Comparison of ENCODE assay signal across 9 mouse cellular contexts in the genomic region with DNA sequence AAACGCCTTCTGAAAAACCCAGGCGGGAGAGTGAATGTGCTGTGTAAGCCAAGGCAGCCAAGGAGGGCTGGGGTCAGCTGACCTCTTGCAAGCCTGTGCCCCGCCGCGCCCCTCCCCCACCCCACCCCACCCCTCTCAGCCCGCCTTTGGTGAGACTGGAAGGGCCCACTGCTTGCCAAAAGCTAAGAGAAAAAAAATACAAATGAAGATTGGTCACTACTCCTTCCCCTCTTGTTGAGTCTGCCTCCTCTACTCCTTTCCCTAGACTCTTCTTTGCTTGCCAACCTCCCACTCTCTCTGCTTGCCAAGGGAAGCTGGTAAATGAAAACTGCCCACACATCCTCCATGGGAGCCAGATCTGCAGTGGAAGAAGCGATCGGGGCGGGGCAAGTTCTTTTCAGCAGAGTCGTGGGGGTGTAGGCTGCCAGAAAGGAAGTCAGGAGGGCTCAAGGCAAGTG. TPM values are rescaled to one million over a fixed set of nuclear protein-coding genes. Genes with fewer than 3 reads are reported as not detected.
DNase-seq lines count a peak whose midpoint lies in the region; ATAC-seq and TF ChIP-seq lines count a peak whose summit lies in the region.
"Had no signal": no experiment of that assay in that cellular context is flagged by ENCODE, and none has a peak within 500 bp of the region (broad histone marks: within the 10 kb centered on the region; RNA-seq: fewer than 3 reads in every experiment).

No protein-coding gene starts in this region.

- no peaks in the 10 kb centered on the region for H3K36me3 ChIP-seq in ES-Bruce4 (ENCODE audit: control insufficient read depth, insufficient read depth, low read length, poor library complexity, severe bottlenecking)

- no peak for TF ChIP-seq CTCF in ES-Bruce4 (IDR thresholded peaks at IDR 0.05; ENCODE audit: low read depth, low read length)

- no peaks in the 10 kb centered on the region for H3K9me3 ChIP-seq in ES-Bruce4 (replicated peaks; ENCODE audit: control insufficient read depth, insufficient read depth, low read length, poor library complexity, severe bottlenecking)

- 0 out of 2 replicates have a peak overlapping the region, but pooled peaks have one; percentile 55 for H3K9ac ChIP-seq in ES-Bruce4 (ENCODE audit: low read depth, poor library complexity, severe bottlenecking)

- H3K27me3 ChIP-seq in ES-Bruce4 (ENCODE audit: control insufficient read depth, insufficient read depth, low read length, poor library complexity, severe bottlenecking), result no peaks in the 10 kb centered on the region

- ATAC-seq in erythroid progenitor cell, adult 5-6 weeks (replicated peaks; ENCODE audit: low FRiP score, poor library complexity, severe bottlenecking), result no peak

- TF ChIP-seq POLR2A in ES-Bruce4 (IDR thresholded peaks at IDR 0.05; ENCODE audit: insufficient read depth, low read length), result no peak

- no peak for TF ChIP-seq EP300 in ES-Bruce4 (IDR thresholded peaks at IDR 0.05; ENCODE audit: insufficient read depth, low read depth, low read length)

- H3K4me3 ChIP-seq in ES-Bruce4 (ENCODE audit: low read depth, low read length), result peak overlapping the region; percentile 50; the same call in 1 of the 2 replicates

- peak; percentile 91 for DNase-seq in brain, adult 2 months (ENCODE audit: low read depth, low spot score)
- DNase-seq in fibroblast of lung, adult 2 months (ENCODE audit: low read depth), result peak; percentile 5
- peak; percentile 12 for DNase-seq in heart, postnatal 4 days
- peak; percentile 45 to 78 for DNase-seq in left cerebral cortex, adult 9 months (ENCODE audit: low spot score in 2 of 2)
- peak; percentile 46 for DNase-seq in neural tube, embryonic 10.5 days (ENCODE audit: extremely low spot score, low spot score)
- no peak for DNase-seq in gastrocnemius, adult 18-20 months (ENCODE audit: low spot score)

- H3K27ac ChIP-seq in ES-Bruce4 (ENCODE audit: insufficient read depth, low read length), result peak overlapping the region; percentile 56; the same call in 1 of the 2 replicates

- no peaks in the 10 kb centered on the region for H3K4me1 ChIP-seq in ES-Bruce4 (ENCODE audit: control insufficient read depth, insufficient read depth, low read length)

RNA-seq across cellular contexts. Expression of gene Usp51, which starts 32.0 kb away (rescaled TPM):
- polyA plus RNA-seq in ES-Bruce4 (2011; ENCODE audit: insufficient read depth, insufficient read length, low read depth, missing spikeins), result 1.1 and 1.2 TPM in 2 replicates
- under 1 TPM; 0.43 to 0.60 TPM for total RNA-seq in heart, postnatal 4 days (2021)
- total RNA-seq in gastrocnemius, adult 18-20 months (2021), result not detected
- 0.72 TPM in 1 of 2 replicates, not detected in the other for total RNA-seq in erythroid progenitor cell, adult 5-6 weeks (2015; ENCODE audit: low replicate concordance)
- total RNA-seq in erythroid progenitor cell, adult 5-6 weeks (2017; ENCODE audit: low replicate concordance), result not detected in 2 replicates
- total RNA-seq: neutrophil, adult 5-6 weeks had no signal
